Mouse (Mus musculus) Patski (cell line): Measurements from ENCODE around the gene Tbcd. TPM values are rescaled to one million over a fixed set of nuclear protein-coding genes. Genes with fewer than 3 reads are reported as not detected.

Source experiments
- ATAC-seq: fragments of 100-300 bp; one replicate; pipeline ENCODE4 v1.8.0; 2021
- CTCF ChIA-PET: fragments of 350-600 bp; sonication (Branson Sonifier 250); formaldehyde crosslinking; loops from one replicate; lab custom pipeline; 2022; ENCODE audit warnings: inconsistent platforms; lab: Charles Lee
- POLR2A ChIA-PET: fragments of 350-600 bp; sonication (Branson Sonifier 250); formaldehyde crosslinking; loops from one replicate; lab custom pipeline; 2022; ENCODE audit warnings: antibody characterized with exemption, inconsistent platforms; lab: Charles Lee
- DNase-seq: peaks from one replicate; pipeline ENCODE4 v3.0.0-alpha.2; 2011; ENCODE audit warnings: low read depth, low spot score
- H3K27me3 ChIP-seq: fragments of 371-371 bp; one replicate; pipeline ENCODE4 v1.5.1; 2021
- CTCF ChIP-seq: fragments of 100-300 bp; IDR thresholded peaks from one replicate; pipeline ENCODE4 v1.5.1; 2021
- in situ Hi-C: fragments of 300-500 bp; cut with MboI; formaldehyde crosslinking; loops from 3 replicates; pipeline ENCODE4 v1.11.1; 2018; ENCODE audit warnings: low pct_unique_long_range_greater_than_20kb, mixed read lengths
- polyA plus RNA-seq: library from polyadenylated mRNA; unstranded; gene quantifications from one replicate; pipeline ENCODE4 v1.2.3, GENCODE M21; 2021

Gene Tbcd
- polyA plus RNA-seq, 1 experiment from 2014 or later = 57.5 TPM

- ChIA-PET CTCF (interaction anchor here (1.4 kb wide), 1 partner anchor 17 kb away, joined by 3 read pairs; no protein-coding TSS in a partner anchor), POLR2A (no interaction called here)
- in situ Hi-C loops = no loop called here
- no peak for DNase-seq
- H3K27me3 ChIP-seq = no peaks in the 10 kb centered on the region
- no peak for ATAC-seq
- TF ChIP-seq CTCF = no peak
Observed at GRCm38 (mm10) chr11:121433397-121433796, 18.4 kb upstream of the Tbcd start.

GRCm38 (mm10) chr11:121434156-121435155 is 17.3 kb upstream of the Tbcd start, which contains the start of gene Fn3k:
Gene Fn3k (plus strand): TSS chr11:121434913.
- DNase-seq = no peak
- in situ Hi-C loops = no loop called here
- no peak for TF ChIP-seq CTCF
- POLR2A ChIA-PET = interaction anchor here (0.6 to 1.4 kb wide), 3 partner anchors 14 to 80 kb away, joined by 3 to 6 read pairs (median 3); partner anchors contain the start of genes Fn3krp, Tbcd and Wdr45b
- peak; percentile 92 for ATAC-seq
- no peaks in the 10 kb centered on the region for H3K27me3 ChIP-seq
- CTCF ChIA-PET = interaction anchor here (1.4 to 1.6 kb wide), 4 partner anchors 11 to 18 kb away, joined by 3 to 4 read pairs (median 3); partner anchors contain the start of genes Fn3krp and Tbcd

GRCm38 (mm10) chr11:121437236-121437635 is 14.5 kb upstream of the Tbcd start:
- no peak for TF ChIP-seq CTCF
- ChIA-PET POLR2A (no interaction called here), CTCF (interaction anchor here (1.8 kb wide), 1 partner anchor 13 kb away, joined by 3 read pairs; no protein-coding TSS in a partner anchor)
- ATAC-seq (no peak), DNase-seq (no peak)
- no peaks in the 10 kb centered on the region for H3K27me3 ChIP-seq
- in situ Hi-C loops = no loop called here

- ATAC-seq = no peak
- in situ Hi-C loops = no loop called here
Observed at GRCm38 (mm10) chr11:121439686-121440292, 12.0 kb upstream of the Tbcd start.

GRCm38 (mm10) chr11:121441653-121442052 is 10.1 kb upstream of the Tbcd start:
- ATAC-seq (no peak), DNase-seq (no peak)
- ChIA-PET POLR2A (interaction anchor here (0.6 kb wide), 1 partner anchor 10 kb away, joined by 3 read pairs; the partner anchor contains the start of gene Tbcd), CTCF (no interaction called here)
- in situ Hi-C loops = no loop called here
- no peak for TF ChIP-seq CTCF
- peaks cover 7% of the 10 kb centered on the region for H3K27me3 ChIP-seq

More at GRCm38 (mm10) chr11:121439686-121440292, 12.0 kb upstream of the Tbcd start:
- no peak for DNase-seq
- ChIA-PET POLR2A (no interaction called here), CTCF (no interaction called here)
- no peak for TF ChIP-seq CTCF
- H3K27me3 ChIP-seq = no peaks in the 10 kb centered on the region

GRCm38 (mm10) chr11:121442076-121442475 is 9.7 kb upstream of the Tbcd start:
- DNase-seq (no peak), ATAC-seq (no peak)
- TF ChIP-seq CTCF = no peak
- peaks cover 10% of the 10 kb centered on the region for H3K27me3 ChIP-seq
- POLR2A ChIA-PET = no interaction called here
- CTCF ChIA-PET = no interaction called here
- in situ Hi-C loops = no loop called here

- TF ChIP-seq CTCF = no peak
- in situ Hi-C loops = no loop called here
- ChIA-PET CTCF (interaction anchor here (1.1 kb wide), 1 partner anchor 17 kb away, joined by 3 read pairs; the partner anchor contains the start of gene Fn3k), POLR2A (interaction anchor here (1.5 kb wide), 1 partner anchor 16 kb away, joined by 6 read pairs; the partner anchor contains the start of gene Fn3k)
- no peak for DNase-seq
- no peak for ATAC-seq
- peaks cover 9% of the 10 kb centered on the region for H3K27me3 ChIP-seq
Observed at GRCm38 (mm10) chr11:121451216-121451726, 478 bp upstream of the Tbcd start.

GRCm38 (mm10) chr11:121457874-121458273 is 6.1 kb downstream of the Tbcd start:
- CTCF ChIA-PET = interaction anchor here (1.2 kb wide), 1 partner anchor 10 kb away, joined by 3 read pairs; no protein-coding TSS in a partner anchor
- in situ Hi-C loops = no loop called here
- no peak for ATAC-seq
- DNase-seq = no peak
- TF ChIP-seq CTCF = no peak
- POLR2A ChIA-PET = interaction anchor here (0.7 kb wide), 1 partner anchor 99 kb away, joined by 3 read pairs; no protein-coding TSS in a partner anchor
- no peaks in the 10 kb centered on the region for H3K27me3 ChIP-seq

GRCm38 (mm10) chr11:121467408-121467807 is 15.7 kb downstream of the Tbcd start:
- DNase-seq (no peak), ATAC-seq (no peak)
- POLR2A ChIA-PET = no interaction called here
- in situ Hi-C loops = no loop called here
- H3K27me3 ChIP-seq = no peaks in the 10 kb centered on the region
- no peak for TF ChIP-seq CTCF
- CTCF ChIA-PET = interaction anchor here (1.0 to 1.4 kb wide), 2 partner anchors 8 to 10 kb away, joined by 3 read pairs; no protein-coding TSS in a partner anchor

- ATAC-seq = no peak
- POLR2A ChIA-PET = no interaction called here
- CTCF ChIA-PET = interaction anchor here (0.7 to 1.9 kb wide), 4 partner anchors 7 to 333 kb away, joined by 3 to 9 read pairs (median 6); no protein-coding TSS in a partner anchor
- in situ Hi-C loops = loop anchor here (5.0 kb wide), 1 partner anchor 332 kb away; no protein-coding TSS in a partner anchor
- DNase-seq = no peak
- TF ChIP-seq CTCF = no peak
- H3K27me3 ChIP-seq = no peaks in the 10 kb centered on the region
Observed at GRCm38 (mm10) chr11:121474831-121475230, 23.1 kb downstream of the Tbcd start.
